Mouse (Mus musculus): Measurements from ENCODE around the gene Pbx4. TPM values are rescaled to one million over a fixed set of nuclear protein-coding genes. Genes with fewer than 3 reads are reported as not detected.

Gene Pbx4
- 29.2 and 35.4 TPM in 2 replicates for polyA plus RNA-seq (2012; rRNA removed)

DNA sequence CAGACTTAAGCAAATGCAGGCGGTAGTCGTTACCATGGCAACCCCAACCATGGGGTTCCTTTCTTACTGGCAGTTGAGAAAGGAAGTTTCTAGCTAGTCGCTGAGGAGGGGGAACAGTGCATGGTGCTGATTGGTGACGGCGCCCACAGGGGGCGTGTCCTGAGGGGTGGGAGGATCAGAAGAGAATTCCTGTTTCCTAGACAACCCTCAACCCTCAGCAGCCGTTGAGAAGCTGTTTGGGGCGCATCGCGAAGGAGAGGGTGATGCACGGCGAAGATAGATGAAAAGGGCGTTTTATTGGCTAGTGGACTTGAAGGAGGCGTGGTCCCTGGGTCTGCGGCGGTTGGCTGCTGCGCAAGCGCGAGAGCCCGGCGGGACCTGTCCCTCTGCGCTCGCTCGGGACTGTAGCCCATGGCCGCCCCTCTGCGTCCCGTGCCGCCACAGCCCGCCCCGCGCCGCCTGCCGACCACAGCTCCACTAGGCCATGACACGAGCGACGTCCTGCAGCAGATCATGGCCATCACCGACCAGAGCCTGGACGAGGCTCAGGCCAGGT is at the start of gene Pbx4:
TSS of gene Pbx4 (plus strand) at position 194 of the 556 bp plus-strand sequence.

DNA sequence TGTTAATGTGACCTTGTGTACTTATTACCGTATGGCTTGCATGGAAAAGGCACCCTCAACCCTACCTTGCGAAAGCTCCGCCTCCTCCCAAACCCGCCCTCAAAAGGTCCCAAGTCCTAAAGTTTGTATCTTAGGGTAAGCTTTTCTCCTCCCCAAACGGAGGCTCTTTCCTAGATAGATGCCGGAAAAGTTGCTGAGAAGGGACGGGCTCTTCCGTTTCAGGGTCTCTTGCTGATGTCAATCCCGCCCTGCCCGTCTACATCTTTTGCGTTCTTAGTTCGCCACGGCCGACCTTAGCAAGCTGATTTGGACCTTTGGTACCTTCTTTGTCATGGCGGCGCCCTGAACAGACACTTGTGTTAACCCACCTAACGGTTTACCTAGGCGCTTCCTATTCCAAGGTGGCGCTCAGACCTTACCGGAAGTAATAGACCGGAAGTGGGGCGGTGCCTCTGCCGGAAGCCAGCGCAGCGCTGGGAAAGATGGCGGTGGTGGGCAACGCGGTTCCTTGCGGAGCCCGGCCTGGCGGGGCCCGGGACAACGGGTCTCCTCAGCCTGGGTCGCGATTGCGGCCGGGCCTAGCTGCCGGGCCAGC is 41.4 kb upstream of the Pbx4 start, which contains the start of the genes Atp13a1 and Zfp866:
TSS of gene Atp13a1 (plus strand) at position 391 of the 595 bp plus-strand sequence.
TSS of gene Zfp866 (minus strand) at position 406 of the 595 bp plus-strand sequence.

DNA sequence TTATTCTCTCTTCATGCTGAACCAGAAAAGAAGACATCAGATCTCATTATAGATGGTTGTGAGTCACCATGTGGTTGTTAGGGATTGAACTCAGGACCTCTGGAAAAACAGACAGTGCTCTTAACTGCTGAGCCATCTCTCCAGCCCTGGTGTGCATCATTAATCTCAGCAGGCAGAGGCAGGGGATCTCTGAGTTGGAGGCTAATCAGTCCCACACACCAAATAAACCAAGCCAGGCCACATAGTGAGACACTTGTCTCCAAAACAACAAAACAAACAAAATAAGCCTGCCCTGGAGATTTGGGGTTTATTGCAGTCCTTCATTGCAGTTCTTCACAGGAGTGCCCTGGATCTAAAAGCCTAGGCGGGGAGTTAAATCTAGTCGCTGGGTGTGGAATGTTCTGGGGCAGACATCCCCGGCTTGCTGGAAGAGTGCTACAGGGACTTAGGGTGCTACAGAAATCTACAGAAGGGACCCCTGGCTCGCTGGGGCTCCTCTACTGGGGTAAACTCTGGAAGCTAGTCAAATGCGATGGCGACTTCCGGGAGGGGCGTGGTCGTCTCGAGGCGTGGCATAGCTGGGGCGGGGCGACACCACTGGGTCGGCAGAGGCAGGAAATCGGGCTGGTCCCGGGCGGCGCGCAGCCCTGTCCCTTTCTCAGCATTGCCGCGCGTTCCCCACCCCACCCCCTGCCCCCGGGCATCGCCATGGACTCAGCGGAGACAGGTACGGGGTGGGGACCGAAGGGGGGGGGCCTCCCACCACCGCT is 24.0 kb upstream of the Pbx4 start, which contains the start of gene Gmip:
TSS of gene Gmip (plus strand) at position 586 of the 770 bp plus-strand sequence.

GRCm38 (mm10) chr8:69822386-69823191 is 9.7 kb upstream of the Pbx4 start, which contains the start of gene Lpar2:
Gene Lpar2, plus strand, starts transcription at chr8:69822429.

DNA sequence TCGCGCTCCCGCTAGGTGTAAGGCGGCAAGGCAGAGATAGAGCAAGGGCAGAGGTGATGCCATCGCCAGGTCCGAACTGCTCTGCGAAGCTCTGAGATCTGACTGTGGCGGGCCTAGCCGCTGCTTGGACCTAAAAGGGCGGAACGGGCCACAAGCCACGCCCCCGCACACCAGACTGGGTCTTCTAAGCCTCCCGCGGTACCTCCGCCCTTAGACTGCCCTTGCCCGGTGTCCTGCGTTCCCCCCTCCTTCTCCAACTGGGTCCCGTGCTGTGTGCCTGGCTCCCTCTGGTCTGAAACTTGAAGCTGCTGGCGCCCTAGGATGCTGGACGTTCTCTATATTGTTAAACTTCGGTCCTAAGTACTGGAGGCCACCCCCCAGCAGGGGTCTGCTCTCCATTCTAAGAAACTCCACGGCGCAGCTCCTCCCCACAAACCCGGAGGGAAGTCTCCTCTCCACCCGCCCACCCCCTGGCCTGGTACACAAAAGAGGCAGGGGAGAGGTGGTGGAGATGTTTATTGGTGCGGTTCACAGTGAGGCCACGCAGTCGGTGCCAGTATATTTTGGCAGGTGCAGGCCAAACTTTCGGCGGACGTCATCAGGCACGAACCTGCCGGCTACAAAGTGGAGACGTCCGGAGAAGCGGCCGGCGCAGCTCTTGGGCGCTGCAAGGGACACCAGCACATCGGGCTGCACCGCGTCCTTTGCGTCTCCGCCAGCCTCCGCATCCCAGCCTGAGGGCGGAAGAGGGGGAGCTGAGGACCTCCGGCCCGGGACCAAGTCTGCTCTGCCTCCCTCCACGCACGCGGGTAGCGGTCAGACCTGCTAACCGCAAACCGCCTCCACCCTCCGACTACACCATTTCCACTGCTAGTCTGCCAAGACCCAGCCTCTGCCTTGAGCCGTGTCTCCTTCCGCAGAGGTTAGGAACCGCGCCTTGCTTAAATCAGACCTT is 55.3 kb downstream of the Pbx4 start, which contains the start of gene Cilp2:
TSS of gene Cilp2 (minus strand) at position 399 of the 955 bp plus-strand sequence.

DNA sequence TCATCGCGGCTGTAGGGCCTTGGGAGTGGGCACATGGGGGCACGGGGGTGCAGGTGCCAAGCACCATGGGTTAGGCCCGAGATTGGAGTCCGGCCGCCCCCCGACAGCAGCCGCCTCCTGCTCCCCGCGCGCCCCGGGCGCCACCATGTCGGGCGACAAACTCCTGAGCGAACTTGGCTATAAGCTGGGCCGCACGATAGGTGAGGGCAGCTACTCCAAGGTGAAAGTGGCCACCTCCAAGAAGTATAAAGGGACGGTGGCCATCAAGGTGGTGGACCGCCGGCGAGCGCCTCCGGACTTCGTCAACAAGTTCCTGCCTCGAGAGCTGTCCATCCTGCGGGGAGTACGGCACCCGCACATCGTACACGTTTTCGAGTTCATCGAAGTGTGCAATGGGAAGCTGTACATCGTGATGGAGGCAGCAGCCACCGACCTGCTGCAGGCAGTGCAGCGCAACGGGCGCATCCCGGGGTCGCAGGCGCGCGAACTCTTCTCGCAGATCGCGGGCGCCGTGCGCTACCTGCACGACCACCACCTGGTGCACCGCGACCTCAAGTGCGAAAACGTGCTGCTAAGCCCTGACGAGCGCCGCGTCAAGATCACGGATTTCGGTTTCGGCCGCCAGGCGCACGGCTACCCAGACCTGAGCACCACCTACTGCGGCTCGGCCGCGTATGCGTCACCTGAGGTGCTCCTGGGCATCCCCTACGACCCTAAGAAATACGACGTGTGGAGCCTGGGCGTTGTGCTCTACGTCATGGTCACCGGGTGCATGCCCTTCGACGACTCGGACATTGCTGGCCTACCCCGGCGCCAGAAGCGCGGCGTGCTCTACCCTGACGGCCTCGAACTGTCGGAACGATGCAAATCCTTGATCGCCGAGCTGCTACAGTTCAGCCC is 70.1 kb downstream of the Pbx4 start, which contains the start of the genes Tssk6, Ndufa13 and Yjefn3:
TSS of gene Tssk6 (plus strand) at position 22 of the 900 bp plus-strand sequence.
TSS of gene Ndufa13 (minus strand) at position 396 of the 900 bp plus-strand sequence.
TSS of gene Yjefn3 (minus strand) at position 550 of the 900 bp plus-strand sequence.

Other genes starting within 250 kb of the Pbx4 start
- 19.2 and 19.7 TPM in 2 replicates for gene Zfp868, start 206.9 kb upstream of the Pbx4 start, polyA plus RNA-seq (2012; rRNA removed)
- 2.4 and 2.8 TPM in 2 replicates for gene Zfp964, start 178.0 kb upstream of the Pbx4 start, polyA plus RNA-seq (2012; rRNA removed)
- gene Zfp869, start 121.8 kb upstream of the Pbx4 start, polyA plus RNA-seq (2012; rRNA removed) = 16.3 and 17.7 TPM in 2 replicates
- 7.2 and 8.6 TPM in 2 replicates for gene Zfp963, start 82.5 kb upstream of the Pbx4 start, polyA plus RNA-seq (2012; rRNA removed)
- gene Gm20422, start 57.6 kb upstream of the Pbx4 start, polyA plus RNA-seq (2012; rRNA removed) = 0.95 and 1.2 TPM in 2 replicates
- gene Atp13a1, start 41.3 kb upstream of the Pbx4 start, polyA plus RNA-seq (2012; rRNA removed) = 75.2 and 80.1 TPM in 2 replicates
- 32.2 and 32.9 TPM in 2 replicates for gene Zfp866, start 41.3 kb upstream of the Pbx4 start, polyA plus RNA-seq (2012; rRNA removed)
- gene Gmip, start 23.8 kb upstream of the Pbx4 start, polyA plus RNA-seq (2012; rRNA removed) = 85.4 and 95.9 TPM in 2 replicates
- gene Lpar2, start 10.1 kb upstream of the Pbx4 start, polyA plus RNA-seq (2012; rRNA removed) = 5.8 and 6.4 TPM in 2 replicates
- gene Cilp2, start 55.2 kb downstream of the Pbx4 start, polyA plus RNA-seq (2012; rRNA removed) = 7.6 and 7.8 TPM in 2 replicates
- gene Tssk6, start 69.7 kb downstream of the Pbx4 start, polyA plus RNA-seq (2012; rRNA removed) = 0.47 and 0.51 TPM in 2 replicates
- 120 and 129 TPM in 2 replicates for gene Ndufa13, start 70.1 kb downstream of the Pbx4 start, polyA plus RNA-seq (2012; rRNA removed)
- 10.8 and 11.7 TPM in 2 replicates for gene Yjefn3, start 70.2 kb downstream of the Pbx4 start, polyA plus RNA-seq (2012; rRNA removed)
- 20.8 and 21.0 TPM in 2 replicates for gene Gatad2a, start 163.9 kb downstream of the Pbx4 start, polyA plus RNA-seq (2012; rRNA removed)
- gene Mau2, start 210.2 kb downstream of the Pbx4 start, polyA plus RNA-seq (2012; rRNA removed) = 115 and 119 TPM in 2 replicates
- 26.0 and 28.5 TPM in 2 replicates for gene Sugp1, start 210.3 kb downstream of the Pbx4 start, polyA plus RNA-seq (2012; rRNA removed)
- 5.8 and 6.4 TPM in 2 replicates for gene Tm6sf2, start 240.4 kb downstream of the Pbx4 start, polyA plus RNA-seq (2012; rRNA removed)